Mouse (Mus musculus): ENCODE measurements around the gene Tyw1.

GRCm38 (mm10) chr5:130212956-130213355 lies 42.5 kb upstream of the Tyw1 start:
- TF ChIP-seq CTCF (IDR thresholded peaks at IDR 0.05) (no peak), POLR2A (IDR thresholded peaks at IDR 0.05; ENCODE audit: insufficient read depth, low read depth, low read length) (no peak)
